Mouse (Mus musculus) neural tube, embryonic 10.5 days (tissue): ENCODE measurements at regions not wholly inside any gene's neighbourhood (a gene's known extent, or its start where the extent isn't known, plus 50 kb on each side); places are given as distances from the start of the nearest gene placed in this dataset.

Source experiments
- DNase-seq: peaks from one replicate; pipeline ENCODE4 v3.0.0-alpha.2; 2017; ENCODE audit warnings: low spot score; ENCODE audit errors: extremely low spot score

DNA sequence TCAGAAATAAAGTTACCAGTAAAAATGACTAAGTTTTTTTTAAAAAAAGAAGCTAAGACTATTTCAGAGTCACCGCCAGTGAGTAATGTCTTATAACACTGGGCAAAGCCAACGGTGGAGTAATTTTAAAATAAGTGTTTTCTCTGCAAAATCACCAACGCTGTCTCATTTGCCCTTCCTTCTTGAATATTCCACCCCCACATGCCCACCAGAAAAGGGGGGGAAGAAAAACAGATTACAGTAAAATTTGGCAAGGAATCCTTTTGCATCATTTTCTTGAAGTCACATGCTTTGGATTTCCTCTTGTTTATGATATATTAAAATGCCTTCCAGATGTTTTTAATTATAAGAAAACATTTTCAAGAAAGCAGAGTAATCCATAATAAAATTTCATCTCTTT, 482.9 kb downstream of the Lmo4 start:
- no peak for DNase-seq

DNA sequence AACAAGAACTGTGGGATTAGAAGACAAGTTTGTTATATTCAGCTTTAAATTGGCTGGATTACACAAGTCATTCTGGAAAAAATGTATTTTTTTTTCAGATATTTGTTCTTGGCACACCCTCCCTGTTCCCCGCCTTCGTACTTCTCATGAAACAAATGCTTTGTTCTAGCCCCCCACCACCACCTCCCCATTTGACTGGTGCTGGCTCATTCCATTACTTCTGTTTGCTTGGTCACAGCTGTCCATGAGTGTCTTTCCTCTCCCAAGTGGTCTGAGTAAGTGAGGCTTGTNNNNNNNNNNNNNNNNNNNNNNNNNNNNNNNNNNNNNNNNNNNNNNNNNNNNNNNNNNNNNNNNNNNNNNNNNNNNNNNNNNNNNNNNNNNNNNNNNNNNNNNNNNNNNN, 491.8 kb downstream of the Lmo4 start:
- no peak for DNase-seq

DNA sequence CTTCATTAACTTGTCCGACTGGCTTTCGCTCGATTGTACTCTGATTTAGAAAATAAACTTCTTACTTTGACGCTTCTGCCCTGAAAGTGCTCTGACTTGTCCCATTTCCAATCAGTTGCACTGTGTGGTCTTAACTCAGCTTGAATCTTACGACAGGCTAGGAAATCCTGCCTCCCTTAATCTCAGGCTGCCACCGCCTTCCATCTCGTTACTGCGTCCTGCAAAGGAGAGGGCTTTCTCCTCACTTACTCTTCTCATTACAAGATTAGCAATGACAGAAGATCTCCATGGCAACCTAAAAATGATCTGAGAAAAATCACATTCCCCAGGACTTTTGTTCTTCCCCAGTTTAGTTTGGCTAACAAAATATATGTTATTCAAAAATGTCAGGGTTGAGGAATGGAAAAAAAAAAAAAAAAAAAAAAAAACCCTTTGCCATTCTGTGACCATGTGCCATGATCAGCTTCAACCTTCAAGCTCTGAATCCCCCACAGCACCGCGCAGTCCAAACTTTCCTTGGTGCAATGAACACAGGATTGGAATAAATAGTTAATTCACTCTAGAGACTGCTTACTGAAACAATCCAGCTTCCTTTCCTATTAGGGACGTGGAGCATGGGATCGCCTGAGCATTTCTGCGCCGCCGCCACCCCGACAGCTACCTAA, 494.1 kb downstream of the Lmo4 start:
- no peak for DNase-seq

DNA sequence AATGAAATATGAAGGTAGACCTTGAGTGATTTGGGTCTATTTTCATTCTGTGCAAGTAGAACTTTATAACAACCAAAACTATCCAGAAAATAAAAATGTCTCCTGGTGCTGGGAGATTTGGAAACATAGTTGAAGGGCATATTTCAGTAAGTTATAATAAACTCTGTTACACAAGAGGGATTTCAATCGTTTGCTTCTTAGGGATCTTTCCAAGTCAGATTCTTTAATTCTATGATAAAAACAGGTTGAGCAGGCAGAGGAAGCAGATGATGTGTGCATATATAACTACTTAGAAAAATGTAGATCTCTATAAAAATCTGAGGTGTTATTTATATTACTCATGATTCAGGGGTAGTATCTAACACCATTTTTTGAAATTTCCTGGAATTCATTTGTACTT, 498.3 kb downstream of the Lmo4 start:
- DNase-seq: no peak

DNA sequence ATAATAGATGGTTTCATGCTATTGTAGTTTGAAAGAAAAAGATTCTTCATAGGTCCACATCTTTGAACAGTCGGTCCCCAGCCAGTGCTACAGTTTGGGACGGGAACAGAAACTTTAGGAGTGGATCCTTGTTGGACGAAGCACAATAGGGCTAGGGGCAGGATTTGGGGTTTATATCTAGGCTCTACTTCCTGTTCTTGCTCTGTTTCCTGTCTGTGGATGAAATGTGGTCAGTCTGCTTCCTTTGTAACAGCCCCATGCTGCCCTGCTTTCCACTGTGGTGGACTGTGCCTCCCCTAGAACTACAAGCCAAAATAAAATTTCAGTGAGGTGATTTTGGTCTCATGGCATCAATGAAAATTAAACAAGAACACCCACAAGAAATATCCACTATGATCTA, 510.2 kb downstream of the Lmo4 start:
- no peak for DNase-seq

- DNase-seq: no peak
Measured at GRCm38 (mm10) chr3:143685742-143686141, 519.3 kb downstream of the Lmo4 start.

DNA sequence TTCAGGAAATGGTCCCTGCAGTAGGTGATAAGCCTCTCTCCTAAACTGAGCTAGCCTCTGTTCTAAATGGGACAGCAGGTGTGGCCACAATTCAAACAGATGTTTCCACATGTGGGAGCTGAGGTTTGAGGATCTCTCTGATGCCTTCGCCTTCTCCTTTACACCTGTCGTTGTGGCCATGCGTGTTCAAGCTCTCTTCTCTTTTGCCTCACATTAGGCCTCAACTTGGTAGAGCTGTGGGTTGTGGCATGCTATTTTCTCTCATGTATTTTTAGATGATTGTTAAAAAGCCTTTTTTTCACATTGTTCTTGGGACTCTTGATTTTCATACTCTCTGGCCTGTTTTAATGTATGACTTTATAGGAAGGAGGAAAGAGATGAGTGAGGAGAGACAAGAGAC, 526.8 kb downstream of the Lmo4 start:
- DNase-seq: no peak

- DNase-seq: no peak
Measured at GRCm38 (mm10) chr3:143674855-143675254, 530.2 kb downstream of the Lmo4 start.

DNA sequence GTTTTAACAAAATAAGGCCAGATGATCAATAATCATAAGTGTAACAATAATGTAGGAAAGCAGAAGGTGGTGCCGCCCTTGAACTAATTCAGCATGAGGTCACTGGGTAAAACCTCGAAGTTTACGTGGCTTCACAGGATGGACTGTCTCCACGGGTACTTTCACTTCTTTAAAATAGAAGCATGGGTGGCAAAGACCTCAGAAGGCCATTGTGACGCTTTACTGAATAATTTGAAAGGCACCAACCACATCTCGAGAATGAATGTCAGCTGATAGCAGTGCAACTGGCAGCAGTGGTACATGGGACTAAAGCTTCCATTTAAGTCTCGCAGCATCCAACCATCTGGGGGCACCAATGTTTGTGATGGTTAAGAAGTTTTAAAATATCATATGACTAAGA, 530.6 kb downstream of the Lmo4 start:
- DNase-seq: no peak

- no peak for DNase-seq
Measured at GRCm38 (mm10) chr3:143662041-143662685, 542.9 kb downstream of the Lmo4 start.

GRCm38 (mm10) chr3:143659421-143659978, 545.5 kb downstream of the Lmo4 start:
- no peak for DNase-seq

GRCm38 (mm10) chr3:143647237-143647636, 557.8 kb downstream of the Lmo4 start:
- no peak for DNase-seq

GRCm38 (mm10) chr3:143646836-143647235, 558.2 kb downstream of the Lmo4 start:
- DNase-seq: no peak

DNA sequence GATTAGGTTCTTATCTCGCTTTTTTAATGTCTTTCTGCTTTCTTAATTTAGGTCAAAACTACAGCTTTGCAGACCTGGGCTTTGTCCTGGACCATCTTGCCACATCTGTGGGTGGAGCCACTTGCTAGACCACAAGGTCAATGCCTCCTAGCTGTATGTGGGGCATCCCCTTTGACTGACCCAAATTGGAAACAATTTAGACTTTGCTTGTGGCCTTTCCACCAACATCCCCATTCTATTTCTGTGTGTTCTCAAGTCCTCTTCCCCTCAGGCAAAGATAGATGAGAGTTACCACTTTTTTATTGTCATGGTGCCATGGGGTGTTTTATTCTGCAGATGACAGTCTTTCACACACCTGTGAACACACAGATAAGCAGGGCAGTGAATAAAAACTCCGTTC, 572.0 kb downstream of the Lmo4 start:
- DNase-seq: no peak

GRCm38 (mm10) chr3:143631183-143631582, 573.8 kb downstream of the Lmo4 start:
- DNase-seq: no peak

DNA sequence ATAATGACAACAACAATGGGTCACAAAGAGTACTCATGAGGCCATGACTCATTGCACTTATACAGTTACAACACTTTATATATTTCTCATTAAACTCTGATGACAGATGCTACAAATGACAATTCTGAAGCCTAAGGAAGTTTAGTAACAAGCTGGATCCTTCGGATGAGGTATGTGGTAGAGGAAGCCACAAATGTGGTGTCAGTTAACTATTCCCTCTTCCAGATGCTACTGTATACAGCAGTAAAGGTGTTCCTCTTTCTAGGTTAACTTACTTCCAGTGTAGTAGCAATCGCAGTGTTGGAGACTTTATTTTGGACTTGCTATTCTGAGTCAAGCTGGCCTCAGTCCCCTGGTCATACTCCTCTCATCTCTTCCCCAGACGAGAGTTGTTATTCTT, 580.1 kb downstream of the Lmo4 start:
- DNase-seq: no peak

DNA sequence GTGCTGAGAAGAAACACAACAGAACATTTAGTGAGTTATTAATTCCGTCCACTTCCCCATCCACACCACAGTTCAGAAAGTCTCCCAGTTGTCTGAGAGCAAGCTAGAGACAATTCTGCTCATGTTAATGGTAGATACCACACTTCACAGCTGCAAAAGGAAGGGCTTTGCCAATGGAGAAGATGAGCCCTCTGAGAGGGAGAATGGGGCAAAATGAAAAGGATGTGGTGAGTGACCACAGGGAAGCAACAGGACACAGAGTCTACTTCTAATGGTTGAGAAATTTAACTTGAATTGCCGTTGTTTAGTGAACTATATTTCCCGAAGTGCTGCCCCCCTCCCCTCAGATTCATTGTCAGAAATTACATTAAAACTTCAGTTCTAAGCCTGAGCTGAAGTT, 582.7 kb downstream of the Lmo4 start:
- DNase-seq: no peak

GRCm38 (mm10) chr3:143619125-143619524, 585.9 kb downstream of the Lmo4 start:
- no peak for DNase-seq

- no peak for DNase-seq
Measured at GRCm38 (mm10) chr3:143614895-143615294, 590.1 kb downstream of the Lmo4 start.

GRCm38 (mm10) chr3:143614004-143614403, 591.0 kb downstream of the Lmo4 start:
- no peak for DNase-seq

DNA sequence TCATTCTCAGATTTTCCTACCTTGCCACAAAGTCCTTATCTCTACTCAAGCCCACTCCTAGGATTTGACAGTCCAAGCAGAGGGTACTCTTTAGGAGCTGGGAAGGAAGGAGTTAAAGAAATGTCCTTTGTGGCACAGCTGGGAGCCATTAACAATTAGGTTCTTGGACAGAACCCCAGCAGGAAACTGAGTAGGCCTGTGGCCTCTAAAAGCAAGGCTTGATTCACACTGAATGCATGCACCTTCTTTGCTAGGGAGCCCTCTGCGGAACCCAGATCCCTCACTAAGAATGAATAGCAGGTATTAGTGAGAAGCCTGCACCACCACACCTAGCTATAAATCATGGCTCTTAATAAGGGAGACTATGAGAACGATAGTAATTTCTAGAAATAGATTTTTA, 595.3 kb downstream of the Lmo4 start:
- DNase-seq: no peak

DNA sequence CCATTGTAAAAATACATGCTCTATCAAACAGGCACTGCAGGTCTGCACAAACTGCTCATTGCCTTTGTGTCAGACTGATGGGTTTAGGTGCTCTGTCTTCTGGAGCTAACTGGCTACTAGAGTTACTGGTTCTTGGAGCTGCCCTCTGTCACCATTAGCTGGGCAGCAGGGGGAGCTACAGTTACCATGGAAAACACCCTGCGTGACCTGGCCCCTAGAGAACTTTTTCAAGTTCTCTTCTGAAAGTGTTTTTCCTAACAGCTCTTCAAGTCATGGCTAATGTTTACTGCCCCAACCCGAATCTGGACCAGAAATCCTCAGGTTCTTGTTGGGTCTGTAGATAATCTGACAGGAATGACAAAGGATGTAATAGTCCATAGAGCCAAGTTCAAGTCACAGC, 605.9 kb downstream of the Lmo4 start:
- no peak for DNase-seq

DNA sequence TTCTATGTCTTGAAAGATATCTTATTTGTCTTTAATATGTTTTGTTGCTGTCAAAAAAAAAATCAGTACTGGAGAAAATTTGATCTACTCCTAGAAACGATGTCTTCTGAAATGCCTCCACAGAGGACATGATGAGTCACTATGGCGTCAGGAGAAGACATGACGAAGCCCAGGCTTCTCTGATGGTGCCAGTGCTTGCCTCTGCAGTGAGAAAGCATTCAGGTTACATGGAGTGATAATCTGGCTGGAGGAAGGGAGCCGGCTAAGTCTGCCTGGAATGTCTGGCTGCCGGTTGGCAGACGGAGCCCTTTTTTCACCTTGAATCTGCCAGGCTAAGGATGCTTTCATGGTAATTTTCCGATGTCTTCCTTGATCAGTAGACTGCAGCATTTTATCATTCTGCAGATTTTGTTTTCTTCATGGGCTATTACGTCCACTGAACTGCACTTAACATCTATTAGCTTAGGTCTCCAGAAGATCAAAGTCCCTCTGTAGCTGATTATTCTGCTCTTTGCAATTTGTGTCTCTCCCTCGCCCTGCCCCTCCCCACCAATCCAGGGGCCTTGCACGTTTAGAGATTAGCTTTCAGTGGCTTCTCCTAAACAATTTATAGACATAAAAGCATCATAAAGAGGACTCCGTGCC, 607.9 kb downstream of the Lmo4 start:
- DNase-seq: no peak
